Comparison of ENCODE assay signal across 14 mouse cellular contexts in the genomic region with DNA sequence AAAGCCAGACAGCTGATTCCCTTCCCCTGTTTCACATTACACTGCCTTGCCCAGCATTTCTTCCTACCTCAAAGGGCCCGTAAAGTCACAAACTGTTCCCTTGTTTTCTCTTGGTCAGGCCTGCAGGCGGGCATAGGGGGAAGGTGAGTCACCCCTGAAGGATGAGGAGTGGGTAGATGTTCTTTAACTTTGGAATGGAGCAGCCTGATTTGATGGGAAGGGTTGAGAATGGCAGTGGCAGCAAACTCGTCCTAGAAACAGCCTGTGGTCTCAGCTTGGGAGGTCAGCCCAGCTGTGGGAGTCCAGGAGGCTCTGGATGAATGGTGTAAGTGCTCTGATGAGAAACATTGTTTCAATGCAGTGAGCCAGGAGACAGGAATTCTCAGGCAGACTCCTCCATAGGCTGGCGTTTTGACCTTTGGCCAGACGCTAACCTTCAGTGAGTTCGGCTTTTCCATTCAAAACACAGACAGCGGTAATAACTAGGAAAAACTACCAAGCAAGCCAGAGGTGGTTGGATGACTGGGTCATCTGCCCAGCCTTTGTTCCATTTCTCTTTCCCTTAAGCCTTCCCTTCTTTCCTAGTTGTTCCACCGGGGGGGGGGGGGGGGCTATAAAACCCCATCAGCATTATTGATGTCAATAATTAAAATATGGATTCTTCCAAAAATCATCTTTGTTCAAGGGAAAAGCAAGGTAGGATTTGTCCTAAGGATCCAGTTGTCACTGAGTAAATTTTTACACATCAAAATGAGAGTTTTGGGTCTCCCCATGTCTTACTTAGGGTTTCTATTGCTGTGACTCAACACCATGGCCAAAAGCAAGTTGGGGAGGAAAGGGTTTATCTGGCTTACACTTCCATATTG.
DNase-seq lines count a peak whose midpoint lies in the region; ATAC-seq and TF ChIP-seq lines count a peak whose summit lies in the region.
"Had no signal": no experiment of that assay in that cellular context is flagged by ENCODE, and none has a peak within 500 bp of the region (broad histone marks: within the 10 kb centered on the region; RNA-seq: fewer than 3 reads in every experiment).

No protein-coding gene starts in this region.

- DNase-seq in midbrain, embryonic 11.5 days (ENCODE audit: low spot score, missing footprints) = peak; percentile 82
- DNase-seq in midbrain, postnatal 0 days (ENCODE audit: low spot score) = no peak
- DNase-seq in fibroblast of lung, adult 2 months (ENCODE audit: low read depth) = peak; percentile 22
- DNase-seq in kidney, postnatal 0 days (ENCODE audit: low spot score) = peak; percentile 63
- peak; percentile 8 for DNase-seq in retina, postnatal 1 day
- no peak for DNase-seq in c-Kit-positive CD71-positive TER-119-positive erythroid progenitor cells, embryonic 14.5 days (ENCODE audit: low spot score)
- DNase-seq in frontal cortex, postnatal 10 days (ENCODE audit: low spot score in 2 of 2) = no peak
- DNase-seq: adrenal gland, postnatal 25 days; gastrocnemius, postnatal 25 days; lung, postnatal 4 days; thymus, adult 18-20 months had no signal

- no peaks in the 10 kb centered on the region for H3K36me3 ChIP-seq in midbrain, embryonic 11.5 days (ENCODE audit: control insufficient read depth, insufficient read depth, low read length)
- no peaks in the 10 kb centered on the region for H3K36me3 ChIP-seq in midbrain, postnatal 0 days (ENCODE audit: insufficient read depth, low read length)
- no peaks in the 10 kb centered on the region for H3K36me3 ChIP-seq in kidney, postnatal 0 days (ENCODE audit: insufficient read depth, low read length)
- no peaks in the 10 kb centered on the region for H3K36me3 ChIP-seq in heart, embryonic 11.5 days (ENCODE audit: control insufficient read depth, insufficient read depth, low read length)
- H3K36me3 ChIP-seq: hindbrain, embryonic 15.5 days; limb, embryonic 12.5 days had no signal

- no peak overlapping the region for H3K9ac ChIP-seq in midbrain, embryonic 11.5 days (ENCODE audit: low read length)
- no peak overlapping the region for H3K9ac ChIP-seq in midbrain, postnatal 0 days (replicated peaks; ENCODE audit: low read length, poor library complexity, severe bottlenecking)
- no peak overlapping the region for H3K9ac ChIP-seq in kidney, postnatal 0 days (ENCODE audit: low read depth, low read length)
- no peak overlapping the region for H3K9ac ChIP-seq in heart, embryonic 11.5 days (ENCODE audit: low read depth, low read length)
- H3K9ac ChIP-seq: hindbrain, embryonic 15.5 days; limb, embryonic 12.5 days had no signal

- no peak overlapping the region for H3K27ac ChIP-seq in midbrain, embryonic 11.5 days (ENCODE audit: low read depth, low read length)
- no peak overlapping the region for H3K27ac ChIP-seq in midbrain, postnatal 0 days (ENCODE audit: low read depth, low read length)
- H3K27ac ChIP-seq in kidney, postnatal 0 days = peak overlapping the region; percentile 47; the same call in 1 of the 2 replicates
- H3K27ac ChIP-seq in heart, embryonic 11.5 days (ENCODE audit: low read depth, low read length) = no peak overlapping the region
- H3K27ac ChIP-seq: hindbrain, embryonic 15.5 days; limb, embryonic 12.5 days had no signal

- H3K4me1 ChIP-seq in midbrain, embryonic 11.5 days (ENCODE audit: control insufficient read depth, insufficient read depth, low read length) = peaks cover 4% of the 10 kb centered on the region; the same call in 1 of the 2 replicates
- H3K4me1 ChIP-seq in midbrain, postnatal 0 days (ENCODE audit: insufficient read depth, low read length) = no peaks in the 10 kb centered on the region
- H3K4me1 ChIP-seq in kidney, postnatal 0 days (replicated peaks; ENCODE audit: insufficient read depth, low read length) = 0 out of 2 replicates have a peak, but pooled peaks cover 5% of the 10 kb centered on the region
- no peaks in the 10 kb centered on the region for H3K4me1 ChIP-seq in heart, embryonic 11.5 days (ENCODE audit: control insufficient read depth, insufficient read depth, low read length)
- H3K4me1 ChIP-seq: hindbrain, embryonic 15.5 days had no signal

- no peak for ATAC-seq in midbrain, embryonic 11.5 days (ENCODE audit: low FRiP score)
- no peak for ATAC-seq in midbrain, postnatal 0 days (ENCODE audit: low FRiP score)
- ATAC-seq in kidney, postnatal 0 days (replicated peaks; ENCODE audit: low FRiP score, low read depth) = peak; percentile 63
- ATAC-seq in heart, embryonic 11.5 days (replicated peaks; ENCODE audit: insufficient number of reproducible peaks, low FRiP score, low TSS enrichment) = no peak

- H3K27me3 ChIP-seq in midbrain, embryonic 11.5 days (ENCODE audit: control insufficient read depth, insufficient read depth, low read length) = no peaks in the 10 kb centered on the region
- no peaks in the 10 kb centered on the region for H3K27me3 ChIP-seq in midbrain, postnatal 0 days (ENCODE audit: insufficient read depth, low read length)
- no peaks in the 10 kb centered on the region for H3K27me3 ChIP-seq in kidney, postnatal 0 days (ENCODE audit: insufficient read depth, low read length)
- no peaks in the 10 kb centered on the region for H3K27me3 ChIP-seq in heart, embryonic 11.5 days (ENCODE audit: control insufficient read depth, insufficient read depth, low read length)
- H3K27me3 ChIP-seq: hindbrain, embryonic 15.5 days; limb, embryonic 12.5 days had no signal

- no peak overlapping the region for H3K4me2 ChIP-seq in midbrain, embryonic 11.5 days
- H3K4me2 ChIP-seq in midbrain, postnatal 0 days (ENCODE audit: low read depth, low read length, poor library complexity, severe bottlenecking) = no peak overlapping the region
- H3K4me2 ChIP-seq in kidney, postnatal 0 days (ENCODE audit: low read length) = no peak overlapping the region
- H3K4me2 ChIP-seq in heart, embryonic 11.5 days = no peak overlapping the region
- H3K4me2 ChIP-seq: hindbrain, embryonic 15.5 days; limb, embryonic 12.5 days had no signal

- no peaks in the 10 kb centered on the region for H3K9me3 ChIP-seq in midbrain, embryonic 11.5 days (ENCODE audit: control insufficient read depth, low read length)
- H3K9me3 ChIP-seq in midbrain, postnatal 0 days (ENCODE audit: low read length) = no peaks in the 10 kb centered on the region
- H3K9me3 ChIP-seq in kidney, postnatal 0 days (replicated peaks; ENCODE audit: low read length) = no peaks in the 10 kb centered on the region
- no peaks in the 10 kb centered on the region for H3K9me3 ChIP-seq in heart, embryonic 11.5 days (replicated peaks; ENCODE audit: control insufficient read depth, low read length)
- H3K9me3 ChIP-seq: hindbrain, embryonic 15.5 days; limb, embryonic 12.5 days had no signal

- no peak overlapping the region for H3K4me3 ChIP-seq in midbrain, embryonic 11.5 days (ENCODE audit: low read depth, low read length)
- no peak overlapping the region for H3K4me3 ChIP-seq in midbrain, postnatal 0 days (ENCODE audit: low read depth, low read length)
- no peak overlapping the region for H3K4me3 ChIP-seq in kidney, postnatal 0 days (replicated peaks; ENCODE audit: low read depth, low read length)
- no peak overlapping the region for H3K4me3 ChIP-seq in heart, embryonic 11.5 days (ENCODE audit: low read depth, low read length)
- H3K4me3 ChIP-seq: hindbrain, embryonic 15.5 days; limb, embryonic 12.5 days had no signal

- TF ChIP-seq CTCF in midbrain, postnatal 0 days (IDR thresholded peaks at IDR 0.05) = no peak
- no peak for TF ChIP-seq CTCF in kidney, postnatal 0 days (IDR thresholded peaks at IDR 0.05; ENCODE audit: low read depth)

- 29% methylated on average over 8 of the region's 8 CpGs for WGBS in midbrain, embryonic 11.5 days
- 42% methylated on average over 8 of the region's 8 CpGs for WGBS in midbrain, postnatal 0 days
- 40% methylated on average over 8 of the region's 8 CpGs for WGBS in kidney, postnatal 0 days
- 64% methylated on average over 8 of the region's 8 CpGs for WGBS in heart, embryonic 11.5 days (ENCODE audit: insufficient replicate concordance)

Comparison
In these comparisons a context has a peak if more than half of its experiments do, and no peak if none do; other contexts are left out.
1. DNase-seq: peak in midbrain, embryonic 11.5 days (single experiment), fibroblast of lung, adult 2 months (single experiment), kidney, postnatal 0 days (single experiment) and retina, postnatal 1 day (single experiment); none in midbrain, postnatal 0 days (single experiment), c-Kit-positive CD71-positive TER-119-positive erythroid progenitor cells, embryonic 14.5 days (single experiment) and frontal cortex, postnatal 10 days (0 of 2).